Mouse (Mus musculus) fibroblast of lung, adult 2 months (primary cell): Measurements from ENCODE around the gene Fam117a.

ENCODE experiments used
- DNase-seq: peaks from one replicate; pipeline ENCODE4 v3.0.0-alpha.2; 2011; ENCODE audit warnings: low read depth

Fam117a gene

DNA sequence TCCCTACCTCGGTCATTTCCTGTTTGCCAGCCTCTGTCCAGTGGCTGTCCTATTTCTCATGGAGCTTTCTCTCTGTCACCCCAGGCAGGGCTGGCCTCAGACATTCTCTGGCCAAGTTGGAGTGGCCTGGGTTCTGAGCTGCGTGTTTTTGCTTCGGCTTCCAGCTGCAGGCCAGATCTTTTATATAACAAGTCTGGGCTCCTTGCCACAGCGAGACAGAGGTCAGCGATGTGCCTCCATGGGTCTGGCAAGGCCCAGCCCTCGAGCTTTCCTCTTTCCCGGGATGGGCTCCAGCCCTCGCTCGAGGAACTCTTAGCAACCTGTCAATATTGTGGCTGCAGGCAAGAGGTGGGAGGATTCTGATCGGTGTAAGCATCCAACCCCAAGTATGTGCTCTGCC is 28.8 kb downstream of the Fam117a start:
- peak; percentile 97 for DNase-seq

DNA sequence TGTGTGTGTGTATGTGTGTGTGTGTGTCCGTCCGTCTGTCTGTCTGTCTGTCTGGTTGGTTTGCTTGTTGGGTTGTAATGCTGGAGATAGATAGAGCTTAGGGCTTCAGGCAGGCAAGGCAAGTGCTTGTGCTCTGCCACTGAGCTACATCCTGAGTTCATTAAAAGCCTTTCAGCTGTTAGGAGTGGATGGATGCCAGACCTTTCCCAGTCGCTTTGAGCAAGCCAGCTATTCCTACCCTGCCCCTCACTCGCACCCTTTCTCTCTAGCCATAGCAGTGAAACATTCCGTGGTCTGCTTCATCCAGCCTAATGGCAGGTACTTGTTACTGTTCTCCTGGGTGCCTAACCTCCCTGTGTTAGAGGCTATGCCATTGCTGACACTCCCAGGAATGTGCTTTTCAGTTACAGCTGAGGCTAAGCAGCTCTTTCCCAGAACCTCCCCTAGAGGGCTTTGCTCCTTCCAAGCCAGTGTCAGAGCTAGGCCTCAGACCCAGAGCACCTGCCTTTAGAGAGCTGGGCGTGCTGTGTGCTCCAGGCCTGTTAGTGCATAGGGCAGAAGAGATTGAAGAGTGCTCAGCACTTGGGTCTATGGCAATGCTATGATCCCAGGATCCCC is 29.6 kb downstream of the Fam117a start:
- no peak for DNase-seq

DNA sequence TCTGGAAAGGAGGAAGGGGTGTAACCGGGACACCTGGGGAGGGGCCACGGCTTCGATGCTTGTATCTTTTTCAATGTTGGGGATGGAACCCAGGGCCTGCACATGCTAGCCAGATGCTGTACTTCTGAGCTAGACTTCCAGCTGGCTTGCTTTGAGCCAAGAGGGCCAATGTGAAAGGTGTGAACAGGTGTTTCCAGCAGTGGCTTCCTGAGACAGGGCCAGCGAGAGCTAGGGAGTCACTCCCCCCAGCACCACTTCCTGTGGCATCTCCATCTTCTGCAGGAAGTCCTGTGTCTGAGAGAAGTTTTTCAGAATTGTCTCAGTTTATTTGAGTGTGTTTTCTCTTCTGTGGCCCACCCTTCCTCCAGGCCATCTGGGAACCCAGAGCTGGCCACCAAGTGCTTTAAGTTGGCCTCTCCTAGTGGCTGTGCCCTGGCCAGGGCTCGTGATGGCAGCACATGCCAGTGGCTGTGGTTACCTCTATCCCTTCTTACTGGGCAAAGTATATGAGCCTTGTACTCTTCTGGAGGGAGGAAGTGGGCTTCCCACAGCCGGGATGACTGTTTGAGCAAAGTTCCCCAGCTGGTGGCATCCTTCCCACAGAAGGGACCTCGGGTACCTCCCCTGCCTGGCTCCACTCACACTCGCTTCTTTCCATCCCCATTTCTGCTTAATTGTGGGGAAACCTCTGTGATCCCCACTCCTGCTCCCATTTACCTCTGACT is 30.4 kb downstream of the Fam117a start:
- DNase-seq = no peak

DNA sequence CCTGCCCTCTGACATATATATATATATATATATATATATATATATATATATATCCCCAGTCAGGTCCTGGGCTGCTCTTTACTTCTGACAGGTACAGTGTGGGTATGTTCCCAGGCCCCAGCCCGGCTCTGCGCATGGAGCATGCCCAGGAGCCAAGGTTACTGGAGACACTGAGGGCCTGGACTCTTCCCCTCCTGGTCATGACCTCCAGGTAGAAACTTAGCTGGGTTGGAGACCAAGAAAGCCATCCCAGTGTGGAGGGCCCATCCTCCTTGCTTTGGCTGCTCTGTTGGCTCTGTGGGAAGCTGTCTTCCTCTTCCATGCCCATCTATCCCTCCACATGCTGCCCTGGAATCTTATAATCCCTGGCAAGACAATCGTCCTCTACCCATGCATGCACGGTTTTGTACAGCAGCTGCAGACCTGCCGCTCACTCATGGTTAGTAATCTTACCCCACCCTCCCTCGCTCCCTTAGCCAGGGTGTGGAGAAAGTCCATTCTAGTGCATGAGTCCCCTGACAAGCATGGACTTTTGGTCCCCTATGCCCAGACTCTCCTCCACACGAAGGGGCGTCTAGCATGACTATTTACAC is 31.5 kb downstream of the Fam117a start:
- no peak for DNase-seq

DNA sequence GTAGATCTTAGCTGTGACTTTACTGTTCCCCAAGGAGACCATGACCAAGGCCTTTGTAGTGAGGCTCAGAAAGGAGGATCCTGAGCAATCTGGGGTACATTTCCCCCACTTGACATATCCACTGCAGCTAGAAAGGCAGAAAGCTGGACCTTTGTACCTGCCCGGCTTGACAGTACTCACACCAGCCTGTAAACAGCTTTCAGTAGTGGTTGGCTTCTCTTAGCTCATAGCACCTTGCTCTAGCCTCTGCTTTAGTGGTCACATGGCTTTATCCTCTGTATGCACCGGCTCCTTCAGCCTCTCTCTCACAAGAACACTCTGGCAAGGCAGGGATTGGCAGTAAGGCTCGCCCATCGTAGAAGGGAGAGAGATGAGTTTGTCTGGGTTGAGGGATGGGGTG is 32.1 kb downstream of the Fam117a start:
- no peak for DNase-seq

DNA sequence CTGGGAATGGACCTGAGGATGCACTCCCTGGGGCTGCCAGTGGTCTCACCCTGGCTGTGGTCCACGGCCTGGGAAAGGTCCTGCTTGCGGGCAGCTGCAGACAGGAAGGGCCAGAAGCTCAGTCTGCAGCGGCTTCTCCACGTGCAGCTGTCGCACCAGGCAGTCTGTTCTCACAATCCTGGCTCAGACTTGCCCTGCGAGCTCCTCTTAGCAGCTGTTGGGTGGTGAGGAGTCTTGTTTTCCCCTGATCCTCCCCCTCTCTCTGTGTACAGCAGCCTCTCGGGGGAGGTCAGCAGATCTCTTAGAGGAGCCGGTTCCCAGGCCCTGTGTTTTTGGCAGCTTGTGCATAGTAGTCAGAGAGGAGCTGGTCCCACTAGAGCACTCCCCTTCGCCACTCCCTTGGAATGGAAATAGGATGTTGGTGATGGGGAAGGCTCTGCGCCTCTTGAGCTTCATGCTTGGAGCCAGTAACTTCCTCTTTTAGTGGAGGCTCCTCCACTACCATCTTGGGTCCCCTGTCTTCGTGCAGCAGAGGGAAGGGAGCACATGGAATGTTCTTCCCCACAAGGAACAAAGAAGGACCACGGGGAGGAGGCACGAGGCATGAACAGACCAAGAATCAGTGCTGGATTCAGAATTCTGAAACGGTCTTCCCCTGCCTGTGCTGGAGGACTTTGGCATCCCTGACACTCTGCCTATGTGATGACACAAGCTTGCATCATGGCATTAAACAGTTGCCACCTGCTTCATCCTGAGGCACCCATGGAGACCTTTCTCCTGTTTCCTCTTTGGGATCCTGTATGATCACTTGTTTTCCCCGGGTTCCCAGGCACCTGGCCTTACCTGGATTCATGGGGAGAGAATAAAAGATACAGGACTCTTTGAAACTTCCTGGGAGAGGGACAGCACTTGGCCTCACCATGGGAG is 33.4 kb downstream of the Fam117a start:
- DNase-seq = no peak

DNA sequence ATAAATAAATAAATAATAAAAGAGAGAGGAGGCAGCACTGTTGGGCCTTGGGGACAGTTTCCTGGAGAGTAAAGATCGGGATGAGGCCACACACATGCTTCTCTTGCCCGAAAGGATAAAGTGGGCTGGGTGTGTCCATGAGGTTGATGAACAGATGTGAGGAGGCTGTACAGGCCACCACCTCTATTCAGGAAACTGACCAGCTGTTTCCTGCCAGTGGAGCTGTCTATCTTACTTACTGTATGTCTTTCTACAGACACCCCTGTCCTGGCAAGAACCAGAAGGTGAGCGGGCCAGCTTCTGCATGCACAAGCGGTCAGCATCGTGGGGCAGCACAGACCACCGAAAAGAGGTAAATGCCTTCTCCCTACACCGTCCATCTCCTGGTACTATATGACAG is 34.4 kb downstream of the Fam117a start:
- no peak for DNase-seq

DNA sequence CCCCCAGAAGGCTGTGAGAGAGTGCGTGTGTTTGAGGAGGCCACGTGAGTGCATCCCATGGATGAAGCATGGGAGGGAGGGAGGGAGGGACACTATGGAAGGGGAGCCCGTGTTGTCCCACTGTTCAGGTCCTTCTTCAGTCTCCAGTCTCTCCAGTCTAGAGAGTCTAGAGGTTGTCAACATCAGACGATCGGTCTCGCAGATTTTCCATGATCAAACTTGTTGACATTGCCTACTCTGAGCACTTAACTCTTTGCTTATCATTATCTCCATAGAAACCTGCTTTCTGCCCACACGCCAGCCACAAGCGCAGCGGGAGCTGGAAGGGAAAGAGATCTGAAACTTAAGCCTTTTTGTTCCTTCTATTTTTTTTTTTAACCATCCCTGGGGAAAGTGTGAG is 42.1 kb downstream of the Fam117a start:
- no peak for DNase-seq

DNA sequence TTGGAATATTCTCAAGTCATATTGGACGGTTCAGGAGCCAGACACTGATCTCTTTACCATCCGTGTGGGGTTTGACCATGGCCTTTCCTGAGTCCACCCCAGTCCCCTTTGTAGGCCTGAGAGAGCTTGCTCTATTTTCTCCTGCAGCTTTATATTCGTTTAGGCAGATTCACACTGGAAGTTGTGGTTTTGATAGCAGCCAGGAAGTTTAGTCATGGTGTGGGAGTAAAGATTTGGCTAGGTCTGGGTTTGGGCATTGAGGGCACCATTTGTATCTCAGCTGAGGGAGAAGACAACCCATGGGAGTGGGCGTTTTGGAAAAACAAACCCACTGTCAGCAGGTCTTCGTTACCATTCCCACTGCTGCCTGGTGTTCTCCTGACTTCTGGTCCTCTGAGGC is 42.7 kb downstream of the Fam117a start:
- DNase-seq = peak; percentile 60

DNA sequence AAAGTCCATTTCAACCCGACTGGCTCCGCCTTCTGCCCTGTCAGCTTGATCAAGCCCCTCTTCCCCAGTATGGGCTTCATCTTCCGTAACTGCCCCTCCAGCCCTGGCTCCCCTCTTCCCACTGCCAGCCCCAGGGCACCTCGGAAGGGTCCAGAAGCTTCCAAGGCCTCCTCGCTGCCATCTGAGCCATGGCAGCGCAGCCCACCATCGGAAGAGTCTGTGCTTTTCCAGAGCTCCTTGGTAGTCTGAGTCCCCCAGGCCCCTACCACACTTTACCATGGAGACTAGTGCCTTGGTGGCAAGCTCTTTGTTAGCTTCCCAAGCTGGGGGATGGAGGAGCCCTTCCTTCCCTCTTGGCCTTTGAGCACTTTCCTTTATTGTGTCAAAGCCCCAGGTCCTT is 43.9 kb downstream of the Fam117a start:
- DNase-seq = no peak

DNA sequence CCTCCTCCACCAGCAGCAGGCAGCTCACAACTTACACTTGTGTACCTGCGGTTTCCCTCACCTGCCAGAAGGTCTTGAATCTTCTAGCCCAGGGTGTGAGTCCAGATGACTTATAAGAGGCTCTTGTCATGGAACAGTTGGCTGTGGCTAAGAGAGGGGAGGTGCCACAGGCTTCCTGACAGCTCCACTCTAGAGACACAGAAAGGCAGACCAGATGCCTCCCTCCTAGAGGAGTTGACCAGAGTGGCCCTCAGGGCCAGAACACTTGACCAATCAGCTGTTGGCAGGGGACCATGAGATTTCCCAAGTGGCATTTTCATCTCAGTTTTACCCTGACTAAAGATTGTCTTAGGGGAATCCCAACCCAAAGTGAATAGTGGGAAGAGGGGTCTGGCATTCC is 44.3 kb downstream of the Fam117a start:
- no peak for DNase-seq

DNA sequence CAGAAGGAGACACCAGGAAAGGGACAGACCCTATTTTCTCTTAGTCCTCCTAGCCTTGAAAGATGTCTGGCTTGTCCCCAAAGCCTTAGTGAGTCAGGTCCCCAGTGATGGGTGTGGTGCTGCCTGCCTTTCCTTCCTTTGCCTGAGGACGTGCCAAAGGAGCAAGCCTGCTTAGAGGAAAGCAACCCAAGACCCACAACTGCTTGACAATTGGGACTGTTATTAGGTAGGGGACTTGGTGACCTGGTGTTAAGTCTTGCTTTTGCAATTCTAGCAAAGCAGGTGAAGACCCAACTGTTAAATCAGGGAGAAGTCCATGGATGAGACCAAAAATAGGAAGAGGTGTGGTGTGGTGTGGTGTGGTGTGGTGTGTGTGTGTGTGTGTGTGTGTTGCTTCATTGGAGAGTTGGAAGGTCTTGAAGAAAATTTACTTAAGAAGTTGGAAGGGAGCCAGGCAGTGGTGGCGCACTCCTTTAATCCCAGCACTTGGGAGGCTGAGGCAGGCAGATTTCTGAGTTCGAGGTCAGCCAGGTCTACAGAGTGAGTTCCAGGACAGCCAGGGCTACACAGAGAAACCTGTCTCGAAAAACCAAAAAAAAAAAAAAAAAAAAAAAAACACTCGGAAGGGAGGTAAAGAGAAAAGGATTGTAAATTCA is 46.6 kb downstream of the Fam117a start:
- DNase-seq = no peak

DNA sequence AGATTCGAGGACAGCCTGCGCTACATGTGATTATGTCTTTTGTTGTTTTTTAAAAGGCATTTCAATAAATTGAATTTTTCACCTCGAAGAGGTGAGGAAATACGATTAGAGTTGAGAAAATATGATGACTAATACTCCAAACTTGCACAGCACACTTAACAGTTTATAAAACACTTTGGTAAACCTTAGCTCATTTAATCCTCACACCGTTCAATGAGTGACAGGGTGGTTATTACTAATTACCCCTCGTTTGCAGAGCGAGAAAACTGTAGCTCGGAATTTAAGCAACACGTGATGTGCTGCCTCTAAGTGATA is 47.1 kb downstream of the Fam117a start:
- no peak for DNase-seq

DNA sequence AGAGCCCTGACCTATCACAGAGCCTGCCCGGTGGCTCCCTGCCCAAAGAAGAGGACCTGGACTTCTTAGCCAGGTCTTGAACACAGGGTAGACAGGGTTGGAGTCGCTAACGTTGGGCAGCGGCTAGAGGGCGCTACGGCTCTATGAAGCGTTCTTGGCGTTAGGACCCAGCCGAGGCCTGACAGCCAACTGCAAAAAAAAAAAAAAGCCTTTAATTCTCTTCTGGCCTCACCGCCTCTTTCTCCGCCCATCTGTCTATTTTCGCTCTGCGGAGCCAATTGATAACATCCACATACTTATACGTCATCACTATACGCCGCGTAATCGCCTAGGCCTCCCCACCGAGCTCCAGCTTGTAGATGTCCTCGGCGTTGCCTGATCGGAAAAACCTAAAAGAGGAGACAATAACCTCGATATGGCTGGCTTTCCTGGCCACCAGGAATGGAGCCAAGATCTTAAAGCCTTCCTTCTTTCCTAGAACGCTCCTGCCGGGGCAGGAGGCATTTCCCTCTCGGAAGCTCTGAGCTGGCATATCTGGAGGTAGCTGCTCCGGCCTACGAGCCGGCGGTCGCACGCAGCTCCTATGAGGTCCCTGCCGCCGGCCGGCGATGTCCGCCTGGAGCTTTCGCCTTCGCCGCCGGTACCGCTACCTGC is 47.6 kb downstream of the Fam117a start, which contains the start of gene Slc35b1:
Gene Slc35b1 (plus strand): TSS at position 374 of the 654 bp plus-strand sequence.
- peak; percentile 100 for DNase-seq

DNA sequence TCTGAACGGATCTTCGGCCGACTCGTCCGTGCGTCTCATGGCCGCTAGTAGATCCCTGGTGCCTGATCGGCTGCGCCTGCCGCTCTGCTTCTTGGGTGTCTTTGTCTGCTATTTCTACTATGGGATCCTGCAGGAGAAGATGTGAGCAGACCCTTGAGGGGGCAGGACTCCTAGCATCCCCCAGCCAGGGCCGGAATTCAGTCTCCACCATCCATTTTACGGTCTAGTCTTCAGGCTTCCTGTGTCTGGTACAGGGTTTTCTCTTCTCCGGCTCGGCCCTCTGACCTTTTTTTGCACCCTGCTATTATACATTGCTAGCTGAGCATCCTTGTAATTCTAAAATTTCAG is 48.1 kb downstream of the Fam117a start:
- DNase-seq = no peak

DNA sequence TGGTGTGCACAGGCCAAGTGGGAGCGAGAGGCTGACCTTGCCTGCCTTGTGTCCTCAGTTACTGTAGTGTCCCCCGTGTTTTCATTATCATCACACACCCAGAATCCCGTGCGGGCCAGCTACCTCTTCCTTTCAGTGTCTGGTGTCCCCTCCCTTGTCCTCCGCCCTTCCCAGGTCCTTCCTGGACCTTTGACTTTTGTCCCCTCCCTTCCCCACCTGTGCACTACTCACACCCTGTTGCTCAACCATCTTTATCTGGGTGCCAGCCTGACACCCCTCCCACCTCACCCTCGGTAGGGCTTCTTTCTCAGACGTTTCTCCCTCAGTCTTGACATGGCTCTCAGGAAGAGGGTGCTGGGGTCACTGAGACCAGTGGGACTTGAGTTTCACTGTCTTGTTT is 50.5 kb downstream of the Fam117a start:
- no peak for DNase-seq

DNA sequence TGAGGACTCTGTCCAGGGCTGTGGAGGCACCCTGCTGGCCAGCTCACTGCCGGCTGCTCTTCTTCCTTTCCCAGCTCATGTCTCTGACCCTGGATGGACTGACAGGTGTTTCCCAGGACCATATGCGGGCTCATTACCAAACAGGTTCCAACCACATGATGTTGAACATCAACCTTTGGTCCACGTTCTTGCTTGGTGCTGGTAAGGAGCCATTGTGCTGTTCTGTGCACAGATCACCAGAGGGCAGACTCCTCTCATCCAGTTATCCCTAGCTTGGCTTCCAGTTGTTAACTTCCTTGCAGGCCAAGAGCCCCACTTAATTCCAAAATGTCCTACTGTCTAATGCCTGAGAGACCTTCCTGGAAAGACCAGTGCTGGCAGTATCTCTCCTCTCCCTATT is 52.2 kb downstream of the Fam117a start:
- no peak for DNase-seq

DNA sequence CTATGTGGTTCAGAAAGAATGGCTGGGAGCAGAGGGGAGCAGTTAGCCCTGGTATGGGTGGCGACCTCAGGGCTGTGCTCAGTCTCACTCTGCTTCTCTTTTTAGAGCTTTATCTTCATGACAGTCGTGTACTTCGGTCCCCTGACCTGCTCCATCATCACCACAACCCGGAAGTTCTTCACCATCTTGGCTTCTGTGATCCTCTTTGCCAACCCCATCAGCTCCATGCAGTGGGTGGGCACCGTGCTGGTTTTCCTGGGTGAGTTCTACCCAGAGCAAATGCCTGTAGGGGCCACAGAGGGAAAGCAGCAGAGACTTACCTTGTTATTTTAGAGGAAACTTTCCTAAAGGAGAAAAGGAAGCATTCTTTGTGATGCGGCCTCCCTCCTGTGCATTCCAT is 53.6 kb downstream of the Fam117a start:
- no peak for DNase-seq

DNA sequence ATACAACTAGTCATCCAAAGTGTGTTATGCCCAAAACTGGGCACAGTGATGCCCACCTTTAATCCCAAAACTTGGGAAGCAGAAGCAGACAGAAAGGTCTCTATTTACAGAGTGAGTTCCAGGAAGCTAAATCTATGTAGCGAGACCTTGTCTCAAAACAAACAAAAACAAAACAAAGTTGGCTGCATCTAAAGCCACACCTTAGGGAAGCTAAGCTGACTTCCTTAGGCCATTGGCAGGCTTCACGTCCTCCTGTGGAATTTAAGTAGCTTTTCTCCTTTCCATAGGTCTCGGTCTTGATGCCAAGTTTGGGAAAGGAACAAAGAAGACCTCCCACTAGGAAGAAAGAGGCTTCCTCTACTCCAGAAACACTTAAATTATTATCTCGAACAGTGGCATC is 54.4 kb downstream of the Fam117a start:
- no peak for DNase-seq

DNA sequence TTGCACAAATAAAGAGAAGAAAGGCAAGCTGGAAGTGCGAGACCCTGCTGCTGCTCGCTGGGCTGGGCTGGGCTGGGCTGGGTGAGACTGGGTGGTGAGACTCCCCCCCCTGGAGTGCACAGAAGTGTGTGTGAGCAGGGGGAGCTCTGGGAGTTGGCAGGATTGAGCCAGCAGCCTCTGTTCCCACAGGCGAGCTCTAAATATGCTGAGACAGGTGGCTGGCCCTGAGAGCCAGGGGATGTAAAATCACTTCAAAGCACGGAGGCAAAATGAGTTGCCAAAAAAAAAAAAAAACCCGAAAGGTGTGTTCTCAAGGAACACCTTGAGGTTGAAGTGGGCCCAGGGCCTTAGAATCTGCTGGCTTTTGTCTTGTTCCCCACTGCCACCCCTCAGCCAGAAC is 54.9 kb downstream of the Fam117a start:
- no peak for DNase-seq

DNA sequence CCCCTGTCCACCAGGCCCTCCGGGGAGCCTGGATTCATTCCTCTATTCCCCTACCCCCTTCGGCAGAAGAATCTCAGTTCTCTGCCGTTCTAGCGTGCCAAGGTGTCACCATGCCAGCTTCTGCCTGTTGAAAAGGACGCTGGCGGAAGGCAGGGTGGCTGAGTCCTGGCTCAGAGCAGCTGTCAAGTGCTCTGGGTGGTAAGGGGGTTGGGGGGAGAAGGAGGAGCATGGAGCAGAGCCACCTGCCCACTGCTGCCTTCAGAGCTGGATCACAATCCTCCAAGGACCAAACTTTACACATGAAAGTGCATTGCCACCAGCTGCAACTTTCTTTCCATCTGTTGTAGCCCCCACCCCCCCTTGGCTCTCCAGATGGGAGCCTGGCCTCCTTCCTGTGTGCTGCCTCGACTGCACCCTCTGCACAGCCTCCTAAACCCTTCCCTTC is 55.4 kb downstream of the Fam117a start:
- DNase-seq = no peak
